Mouse (Mus musculus): ENCODE results near the gene Adra2c. TPM values are rescaled to one million over a fixed set of nuclear protein-coding genes. Genes with fewer than 3 reads are reported as not detected.

Adra2c gene
- 10 to 100 TPM; 19.3 to 21.0 TPM for total RNA-seq (2021)
- long read RNA-seq, transcript Adra2c-201 (1 exons, 3,445 nt) = major isoform, 43 of 43 reads
- long read RNA-seq, partial matches to known transcripts = 0 of 43 reads
- long read RNA-seq, other reads (novel, unspliced or antisense) = 0 of 43 reads

- no peak for DNase-seq (ENCODE audit: low spot score in 2 of 2)
These were observed at the start of gene Adra2c for GRCm38 (mm10) chr5:35278019-35278418. Gene Adra2c, plus strand, starts transcription at chr5:35278319.

- no peak for DNase-seq (ENCODE audit: low spot score in 2 of 2)
These were observed 45.0 kb upstream of the Adra2c start for GRCm38 (mm10) chr5:35233142-35233541.

- DNase-seq (ENCODE audit: low spot score in 2 of 2) = no peak
These were observed 40.4 kb upstream of the Adra2c start for GRCm38 (mm10) chr5:35237757-35238156.

- DNase-seq (ENCODE audit: low spot score in 2 of 2) = no peak
These were observed 39.5 kb upstream of the Adra2c start for GRCm38 (mm10) chr5:35238627-35239026.

GRCm38 (mm10) chr5:35241556-35241955 is 36.6 kb upstream of the Adra2c start:
- no peak for DNase-seq (ENCODE audit: low spot score in 2 of 2)

- DNase-seq (ENCODE audit: low spot score in 2 of 2) = peak in 1 of 2 experiments; percentile 42
These were observed 33.9 kb upstream of the Adra2c start for GRCm38 (mm10) chr5:35244204-35244603.

GRCm38 (mm10) chr5:35245555-35246273 is 32.4 kb upstream of the Adra2c start:
- peak in 1 of 2 experiments; percentile 26 for DNase-seq (ENCODE audit: low spot score in 2 of 2)

- DNase-seq (ENCODE audit: low spot score in 2 of 2) = peak in 1 of 2 experiments; percentile 37
These were observed 23.0 kb upstream of the Adra2c start for GRCm38 (mm10) chr5:35254964-35255716.

GRCm38 (mm10) chr5:35263716-35264115 is 14.4 kb upstream of the Adra2c start:
- DNase-seq (ENCODE audit: low spot score in 2 of 2) = no peak

- DNase-seq (ENCODE audit: low spot score in 2 of 2) = peak; percentile 55 to 69
These were observed 10.6 kb upstream of the Adra2c start for GRCm38 (mm10) chr5:35267486-35267885.

GRCm38 (mm10) chr5:35275356-35275755 is 2.8 kb upstream of the Adra2c start:
- DNase-seq (ENCODE audit: low spot score in 2 of 2) = peak; percentile 53 to 54

GRCm38 (mm10) chr5:35278741-35279695 is 899 bp downstream of the Adra2c start:
- peak; percentile 63 to 75 for DNase-seq (ENCODE audit: low spot score in 2 of 2)

- DNase-seq (ENCODE audit: low spot score in 2 of 2) = peak; percentile 42 to 46
These were observed 1.5 kb downstream of the Adra2c start for GRCm38 (mm10) chr5:35279696-35280001.

- peak; percentile 57 to 74 for DNase-seq (ENCODE audit: low spot score in 2 of 2)
These were observed 2.1 kb downstream of the Adra2c start for GRCm38 (mm10) chr5:35280002-35280782.

- DNase-seq (ENCODE audit: low spot score in 2 of 2) = no peak
These were observed 2.7 kb downstream of the Adra2c start for GRCm38 (mm10) chr5:35280783-35281165.

GRCm38 (mm10) chr5:35285281-35285680 is 7.2 kb downstream of the Adra2c start:
- no peak for DNase-seq (ENCODE audit: low spot score in 2 of 2)

- no peak for DNase-seq (ENCODE audit: low spot score in 2 of 2)
These were observed 8.1 kb downstream of the Adra2c start for GRCm38 (mm10) chr5:35286190-35286589.

GRCm38 (mm10) chr5:35299621-35300020 is 21.5 kb downstream of the Adra2c start:
- no peak for DNase-seq (ENCODE audit: low spot score in 2 of 2)

- DNase-seq (ENCODE audit: low spot score in 2 of 2) = no peak
These were observed 26.1 kb downstream of the Adra2c start for GRCm38 (mm10) chr5:35304191-35304590.

GRCm38 (mm10) chr5:35305332-35305731 is 27.2 kb downstream of the Adra2c start:
- DNase-seq (ENCODE audit: low spot score in 2 of 2) = peak; percentile 27 to 39

Measured in layer of hippocampus, postnatal 10 days (tissue).